Mouse (Mus musculus): ENCODE results near the gene Mrpl16.

The Mrpl16 gene

GRCm38 (mm10) chr19:11770205-11770892 is at the start of gene Mrpl16:
Gene Mrpl16 (plus strand): TSS chr19:11770391.
- in situ Hi-C loops (cut with MboI; ENCODE audit: unreplicated experiment in 2 of 2), result loop anchor here (5.0 to 25.0 kb wide), 6 partner anchors 152 to 1042 kb away; no protein-coding TSS in a partner anchor

DNA sequence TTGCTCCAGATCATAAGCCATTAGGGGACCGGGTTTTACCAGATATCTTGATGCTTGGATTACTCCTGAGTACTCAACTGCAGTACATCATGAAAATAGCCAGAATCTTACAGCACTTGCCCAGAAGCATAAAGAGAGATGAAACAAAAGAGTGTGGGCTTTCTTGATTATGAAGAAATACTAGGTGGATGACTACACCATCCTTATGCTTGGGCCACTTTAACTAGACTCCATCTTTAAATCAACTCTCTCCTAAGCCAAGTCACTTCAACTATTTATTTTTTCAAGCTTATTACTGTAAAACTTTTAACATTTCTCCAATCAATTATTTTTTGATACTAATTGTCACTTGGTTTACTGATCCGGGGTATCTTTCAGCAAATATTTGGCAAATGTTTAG is 46.3 kb upstream of the Mrpl16 start:
- in situ Hi-C loops (cut with MboI; ENCODE audit: unreplicated experiment in 2 of 2), result no loop called here

- in situ Hi-C loops (cut with MboI; ENCODE audit: unreplicated experiment in 2 of 2), result no loop called here
Measured at GRCm38 (mm10) chr19:11724275-11724674, 45.9 kb upstream of the Mrpl16 start.

- in situ Hi-C loops (cut with MboI; ENCODE audit: unreplicated experiment in 2 of 2), result no loop called here
Measured at GRCm38 (mm10) chr19:11725915-11726314, 44.3 kb upstream of the Mrpl16 start.

DNA sequence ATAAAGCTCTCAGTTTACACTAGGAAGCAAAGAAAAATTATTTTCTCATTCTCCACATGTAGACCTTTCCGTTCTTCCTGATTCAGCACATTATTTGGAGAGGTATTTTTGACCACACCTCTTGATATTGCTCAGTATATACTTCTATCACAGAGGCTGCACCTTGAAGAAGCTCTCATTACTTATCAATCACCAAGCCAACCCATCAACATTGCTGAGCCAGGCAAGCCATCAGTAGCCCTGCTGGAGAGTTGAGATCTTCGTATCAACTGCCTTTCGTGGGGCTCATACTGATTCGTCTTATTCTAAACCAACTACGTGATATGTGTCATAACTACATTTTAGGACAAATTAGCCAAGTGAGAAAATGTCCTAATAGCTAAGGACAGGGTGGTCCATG is 42.9 kb upstream of the Mrpl16 start:
- in situ Hi-C loops (cut with MboI; ENCODE audit: unreplicated experiment in 2 of 2), result no loop called here

- in situ Hi-C loops (cut with MboI; ENCODE audit: unreplicated experiment in 2 of 2), result no loop called here
Measured at GRCm38 (mm10) chr19:11730278-11730677, 39.9 kb upstream of the Mrpl16 start.

DNA sequence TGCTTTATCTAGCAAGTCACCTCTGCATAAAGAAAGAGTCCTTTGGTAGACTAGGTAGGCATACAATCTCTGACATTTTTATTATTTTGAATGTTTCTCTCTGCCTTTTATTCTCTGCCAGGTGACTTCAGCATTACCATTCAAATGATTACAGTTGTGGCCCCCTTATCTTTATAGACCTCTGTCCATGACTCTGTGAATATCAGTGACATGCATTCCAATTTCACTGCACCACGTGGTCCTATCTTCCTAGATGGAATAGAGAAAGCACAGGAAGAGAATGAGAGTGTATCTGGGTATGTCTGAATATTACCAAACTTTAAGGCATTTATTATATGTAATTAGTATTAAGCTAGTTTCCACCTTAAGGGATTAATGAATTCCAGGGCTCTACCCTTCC is 33.7 kb upstream of the Mrpl16 start:
- in situ Hi-C loops (cut with MboI; ENCODE audit: unreplicated experiment in 2 of 2), result no loop called here

DNA sequence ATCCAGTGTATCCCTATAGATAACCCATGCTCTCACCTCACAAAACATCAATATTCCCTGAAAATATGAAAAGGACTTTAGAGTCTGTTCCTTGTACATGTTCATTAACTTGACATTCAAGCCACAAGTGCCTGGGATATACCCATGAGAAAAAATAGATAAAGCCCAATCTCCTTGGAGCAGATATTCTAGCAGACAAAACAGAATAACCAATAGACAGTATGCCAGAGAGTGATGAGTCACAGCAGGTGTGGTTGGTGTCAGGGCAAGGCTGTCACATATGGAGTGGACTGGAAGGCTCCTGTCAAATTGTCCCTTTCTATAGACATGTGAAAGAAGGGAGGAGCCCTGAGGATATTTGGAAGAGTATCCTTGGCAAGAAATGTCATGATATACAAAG is 24.5 kb upstream of the Mrpl16 start:
- in situ Hi-C loops (cut with MboI; ENCODE audit: unreplicated experiment in 2 of 2), result no loop called here

DNA sequence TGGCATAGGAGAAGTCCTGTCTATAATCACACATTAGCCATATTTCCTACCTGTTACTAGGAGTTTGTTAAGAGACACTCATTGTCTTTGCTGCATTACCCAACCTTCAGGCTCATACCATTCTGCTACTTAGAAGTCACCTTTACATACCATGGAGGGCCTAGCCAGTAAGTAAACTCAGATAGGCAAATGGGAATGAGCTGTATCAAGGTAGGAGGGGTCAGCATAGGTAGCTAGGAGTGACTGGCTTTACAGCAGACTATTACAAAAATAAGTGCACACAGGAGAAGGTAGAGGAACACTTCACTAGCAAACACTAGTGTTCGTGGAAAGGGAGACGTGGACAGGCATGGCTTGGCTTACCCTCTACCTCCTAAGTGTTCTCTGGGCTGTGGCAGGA is 22.9 kb upstream of the Mrpl16 start, which contains the start of gene Gif:
TSS of gene Gif (plus strand) at position 257 of the 400 bp plus-strand sequence.
- in situ Hi-C loops (cut with MboI; ENCODE audit: unreplicated experiment in 2 of 2), result no loop called here

DNA sequence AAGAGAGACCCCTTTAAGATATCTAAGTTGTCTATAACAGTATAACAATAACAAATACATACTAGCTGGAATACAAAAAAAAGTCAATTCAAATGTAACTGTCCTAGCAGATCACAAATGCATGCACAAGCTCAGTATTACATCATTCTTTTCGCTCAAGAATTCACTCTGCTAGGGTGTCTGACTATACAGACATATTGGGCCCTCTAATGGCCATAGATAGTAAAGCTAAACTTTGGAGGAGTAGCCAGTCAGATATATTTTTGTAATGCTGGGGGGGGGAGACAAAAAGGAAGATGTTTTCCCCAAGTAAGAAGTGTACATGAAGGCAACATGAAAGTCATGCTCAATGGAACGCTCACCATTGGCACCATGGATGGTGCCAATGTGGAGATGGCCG is 5.1 kb upstream of the Mrpl16 start:
- in situ Hi-C loops (cut with MboI; ENCODE audit: unreplicated experiment in 2 of 2), result loop anchor here (5.0 to 25.0 kb wide), 5 partner anchors 147 to 1047 kb away; partner anchors contain the start of gene Patl1 (in 1 of the 2)

- in situ Hi-C loops (cut with MboI; ENCODE audit: unreplicated experiment in 2 of 2), result loop anchor here (5.0 to 25.0 kb wide), 5 partner anchors 146 to 1046 kb away; partner anchors contain the start of gene Patl1 (in 1 of the 2)
Measured at GRCm38 (mm10) chr19:11766413-11766812, 3.8 kb upstream of the Mrpl16 start.

GRCm38 (mm10) chr19:11768163-11768562 is 2.0 kb upstream of the Mrpl16 start:
- in situ Hi-C loops (cut with MboI; ENCODE audit: unreplicated experiment in 2 of 2), result loop anchor here (5.0 to 25.0 kb wide), 5 partner anchors 144 to 1044 kb away; partner anchors contain the start of gene Patl1 (in 1 of the 2)

- in situ Hi-C loops (cut with MboI; ENCODE audit: unreplicated experiment in 2 of 2), result loop anchor here (5.0 to 25.0 kb wide), 5 partner anchors 143 to 1043 kb away; partner anchors contain the start of gene Patl1 (in 1 of the 2)
Measured at GRCm38 (mm10) chr19:11769257-11769920, 802 bp upstream of the Mrpl16 start.

DNA sequence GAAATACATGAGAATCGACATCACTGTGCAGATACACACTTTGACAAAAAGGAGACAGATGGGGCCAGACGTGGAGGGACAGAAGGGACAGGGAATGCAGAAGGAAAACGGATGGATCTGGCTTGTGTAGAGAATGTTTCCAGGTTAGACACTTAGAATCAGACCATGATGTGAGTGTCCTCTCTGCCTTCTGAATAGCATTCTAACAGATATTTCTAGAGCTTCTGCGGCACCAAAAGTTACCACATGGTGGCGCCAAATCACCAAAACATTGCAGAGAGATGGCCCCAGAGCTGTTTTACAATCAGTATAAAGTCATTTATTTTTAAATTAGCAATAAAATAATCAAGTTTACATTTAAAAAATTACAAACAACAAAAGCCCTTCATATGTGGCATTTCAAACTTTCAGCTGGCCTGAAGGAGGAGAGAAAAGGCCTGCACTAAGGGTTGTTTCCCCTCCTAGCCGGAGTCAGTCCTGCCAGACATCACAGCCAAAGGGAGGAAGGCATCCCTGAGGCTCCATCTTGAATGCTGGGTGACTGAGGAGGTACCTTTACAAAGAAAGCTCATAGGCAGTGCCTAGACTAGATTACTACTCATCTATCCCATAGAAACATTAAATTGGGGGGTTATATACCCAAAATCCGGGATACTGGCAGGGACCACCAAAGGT is 7.1 kb downstream of the Mrpl16 start:
- in situ Hi-C loops (cut with MboI; ENCODE audit: unreplicated experiment in 2 of 2), result loop anchor here (10.0 to 25.0 kb wide), 3 partner anchors 660 to 807 kb away; partner anchors contain the start of gene Pfpl (in 1 of the 2)

DNA sequence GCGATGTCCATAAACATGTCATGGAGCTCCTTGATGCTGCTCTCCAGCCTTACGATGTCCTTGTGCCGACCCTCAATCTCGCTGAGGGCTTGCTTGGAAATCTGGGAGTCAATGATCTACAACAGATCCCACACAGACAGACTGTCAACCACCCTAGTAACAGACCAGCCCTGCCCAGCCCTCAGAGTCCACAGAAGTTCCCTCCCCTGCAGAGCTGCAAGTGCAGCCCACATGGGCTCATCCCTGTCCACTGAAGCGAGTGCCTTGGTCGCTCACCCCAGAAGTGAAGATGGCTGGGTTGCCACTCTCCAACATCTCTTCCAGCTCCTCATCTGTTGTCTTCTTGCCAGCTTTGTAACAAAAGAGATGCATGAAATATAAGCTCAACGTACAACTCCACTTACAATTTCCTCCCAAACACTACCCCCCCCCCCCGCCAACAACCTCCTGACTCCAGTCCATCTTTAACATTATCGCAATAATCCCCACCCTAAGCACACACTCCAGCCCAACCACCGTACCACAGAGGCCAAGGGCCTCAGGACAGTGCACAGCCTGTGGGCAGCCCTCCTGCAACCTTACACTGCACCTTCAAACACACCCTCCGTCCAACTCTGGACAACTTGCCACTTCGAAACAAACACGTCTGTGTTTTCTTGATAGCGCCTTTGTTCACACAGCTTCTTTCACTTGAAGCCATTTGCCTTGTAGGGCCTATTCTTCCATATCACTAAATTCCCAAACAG is 15.4 kb downstream of the Mrpl16 start:
- in situ Hi-C loops (cut with MboI; ENCODE audit: unreplicated experiment in 2 of 2), result loop anchor here (10.0 to 25.0 kb wide), 2 partner anchors 629 to 652 kb away; partner anchors contain the start of genes Olfr1441 (in 1 of the 2) and Pfpl (in 1 of the 2)

DNA sequence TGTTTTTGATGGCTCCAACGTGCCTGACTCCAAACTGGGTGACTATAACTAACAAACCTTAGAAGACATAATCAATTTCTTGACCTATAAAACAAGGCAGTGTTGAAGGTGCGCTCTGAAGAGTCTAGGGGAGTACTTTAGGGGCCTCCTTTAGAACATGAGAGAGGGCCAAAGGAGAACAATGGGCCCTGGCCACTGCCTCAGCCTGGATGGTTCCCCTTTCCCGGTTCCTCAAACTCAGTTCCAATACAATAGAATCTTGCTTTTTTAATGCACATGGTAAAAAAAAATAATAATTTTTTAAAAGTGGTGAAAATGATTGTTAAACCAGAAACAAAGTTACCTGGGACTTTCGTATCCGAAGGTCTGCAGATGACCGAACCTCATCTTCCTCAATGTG is 17.6 kb downstream of the Mrpl16 start:
- in situ Hi-C loops (cut with MboI; ENCODE audit: unreplicated experiment in 2 of 2), result loop anchor here (10.0 to 25.0 kb wide), 2 partner anchors 627 to 649 kb away; partner anchors contain the start of genes Olfr1441 (in 1 of the 2) and Pfpl (in 1 of the 2)

DNA sequence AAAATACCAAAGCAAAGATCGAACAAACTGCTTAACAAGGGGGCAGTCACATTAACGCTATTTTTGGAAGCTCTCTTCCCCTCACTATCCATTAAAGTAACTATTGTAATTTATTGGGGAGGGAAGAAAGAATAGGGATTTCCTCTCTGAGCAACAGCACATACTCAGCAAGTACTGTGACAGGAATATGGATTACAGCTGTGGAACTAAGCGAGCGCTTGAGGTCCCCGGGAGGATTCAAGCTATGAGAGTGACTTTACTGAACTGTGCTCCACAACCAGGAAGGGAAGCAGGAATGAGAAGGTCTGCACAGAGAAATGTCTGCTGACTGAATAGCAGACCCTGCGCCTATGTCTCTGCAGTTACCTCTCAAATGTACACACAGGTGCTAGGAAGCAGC is 18.7 kb downstream of the Mrpl16 start:
- in situ Hi-C loops (cut with MboI; ENCODE audit: unreplicated experiment in 2 of 2), result loop anchor here (10.0 to 25.0 kb wide), 2 partner anchors 626 to 648 kb away; partner anchors contain the start of genes Olfr1441 (in 1 of the 2) and Pfpl (in 1 of the 2)

DNA sequence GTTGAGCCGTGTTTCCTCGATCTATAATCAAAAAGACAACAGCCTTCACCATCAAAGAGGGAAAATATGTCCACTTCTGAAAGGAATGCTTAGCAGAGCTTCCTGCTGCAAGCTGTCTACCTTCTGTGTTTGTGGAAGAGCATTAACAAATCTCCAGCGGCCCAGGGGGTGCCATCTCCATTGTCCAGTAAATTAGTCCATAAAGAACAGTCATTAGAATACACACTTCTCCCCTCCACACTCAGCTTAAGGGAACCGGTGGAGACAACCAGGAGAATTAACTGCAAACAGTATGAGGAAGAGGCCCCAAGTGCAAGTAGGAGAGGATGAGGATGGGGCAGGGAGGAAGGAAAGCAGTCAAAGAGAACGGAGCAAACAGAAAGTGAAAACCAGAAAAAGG is 21.6 kb downstream of the Mrpl16 start:
- in situ Hi-C loops (cut with MboI; ENCODE audit: unreplicated experiment in 2 of 2), result loop anchor here in 1 of 2 experiments (25.0 kb wide), 1 partner anchor 645 kb away; the partner anchor contains the start of gene Pfpl

DNA sequence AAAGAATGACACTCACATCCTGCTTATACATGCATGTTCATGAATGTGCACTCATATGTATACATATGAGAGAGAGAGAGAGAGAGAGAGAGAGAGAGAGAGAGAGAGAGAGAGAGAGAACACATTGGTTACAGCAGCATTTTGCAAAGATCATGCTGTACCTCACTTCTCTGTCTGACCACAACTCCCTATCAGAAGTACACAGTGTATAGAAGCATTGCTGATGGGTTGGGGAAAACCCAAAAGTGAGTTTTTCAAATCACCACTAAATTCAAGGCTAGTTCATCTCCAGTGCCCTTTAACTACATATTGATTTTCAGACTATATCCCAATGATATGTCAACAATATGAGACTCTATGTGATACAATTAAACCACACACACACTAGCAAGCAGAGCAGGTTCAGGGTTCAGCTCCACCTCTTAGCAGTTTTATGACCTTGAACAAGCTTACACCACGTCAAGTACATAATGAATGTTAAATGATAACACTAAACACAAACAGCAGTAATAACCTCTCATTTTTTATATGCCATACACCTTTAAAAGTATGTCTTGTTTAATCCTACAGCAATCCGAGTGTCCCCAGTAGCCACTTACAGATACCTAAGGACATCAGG is 23.7 kb downstream of the Mrpl16 start:
- in situ Hi-C loops (cut with MboI; ENCODE audit: unreplicated experiment in 2 of 2), result loop anchor here in 1 of 2 experiments (25.0 kb wide), 1 partner anchor 643 kb away; the partner anchor contains the start of gene Pfpl
